Mouse (Mus musculus) testis, postnatal 14 days (tissue): ENCODE results near the gene Ap4s1.
"Not testable (repeated sequence)": the region's sequence is repeated elsewhere in the genome, so short reads cannot be mapped to it uniquely, and the experiment has no call there.

Experiments
- DNase-seq: peaks from one replicate; pipeline ENCODE4 v3.0.0; 2021; ENCODE audit warnings: low spot score

Ap4s1 gene

GRCm38 (mm10) chr12:51690893-51691844 lies at the start of gene Ap4s1:
Gene Ap4s1, plus strand, starts transcription at chr12:51691033.
- DNase-seq = peak; percentile 86

GRCm38 (mm10) chr12:51641871-51642270 lies 49.0 kb upstream of the Ap4s1 start:
- no peak for DNase-seq

DNA sequence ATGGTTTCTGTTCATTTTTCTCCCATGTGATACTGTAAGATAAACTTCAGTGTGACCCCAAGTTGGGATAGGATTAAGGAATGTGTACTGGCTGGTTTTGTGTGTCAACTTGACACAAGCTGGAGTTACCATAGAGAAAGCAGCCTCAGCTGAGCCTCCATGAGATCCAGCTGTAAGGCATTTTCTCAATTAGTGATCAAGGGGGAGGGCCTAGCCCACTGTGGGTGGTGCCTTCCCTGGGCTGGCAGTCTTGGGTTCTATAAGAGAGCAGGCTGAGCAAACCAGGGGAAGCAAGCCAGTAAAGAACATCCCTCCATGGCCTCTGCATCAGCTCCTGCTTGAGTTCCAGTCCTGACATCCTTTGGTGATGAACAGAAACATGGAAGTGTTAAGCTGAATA lies 41.4 kb upstream of the Ap4s1 start:
- DNase-seq = not testable (repeated sequence)

DNA sequence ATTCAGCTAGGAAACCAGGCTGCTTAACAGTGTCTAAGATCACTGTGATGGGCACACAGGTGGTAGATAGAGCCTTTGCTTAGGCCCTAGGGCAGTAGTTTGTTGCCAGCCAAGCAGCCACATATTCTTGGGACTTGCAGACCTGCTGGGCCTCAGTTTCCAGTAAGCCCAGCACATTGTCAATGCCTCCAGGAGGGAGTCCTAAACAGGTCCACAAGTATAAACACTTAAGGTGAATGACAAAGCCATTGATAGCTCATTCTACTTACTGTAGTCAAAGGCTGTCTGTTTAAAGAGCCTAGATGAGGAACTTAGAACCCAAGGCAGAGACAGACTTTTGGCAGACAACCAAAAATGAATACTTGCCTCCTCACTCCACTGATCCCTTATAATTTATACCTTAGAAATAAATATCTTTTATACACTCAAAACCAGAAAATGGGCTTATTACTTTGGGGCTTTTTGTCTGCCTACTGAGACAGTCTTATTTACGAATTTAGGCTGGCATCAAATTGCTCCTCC lies 34.8 kb upstream of the Ap4s1 start:
- no peak for DNase-seq

- DNase-seq = no peak
Measured at GRCm38 (mm10) chr12:51663011-51663410, 27.8 kb upstream of the Ap4s1 start.

DNA sequence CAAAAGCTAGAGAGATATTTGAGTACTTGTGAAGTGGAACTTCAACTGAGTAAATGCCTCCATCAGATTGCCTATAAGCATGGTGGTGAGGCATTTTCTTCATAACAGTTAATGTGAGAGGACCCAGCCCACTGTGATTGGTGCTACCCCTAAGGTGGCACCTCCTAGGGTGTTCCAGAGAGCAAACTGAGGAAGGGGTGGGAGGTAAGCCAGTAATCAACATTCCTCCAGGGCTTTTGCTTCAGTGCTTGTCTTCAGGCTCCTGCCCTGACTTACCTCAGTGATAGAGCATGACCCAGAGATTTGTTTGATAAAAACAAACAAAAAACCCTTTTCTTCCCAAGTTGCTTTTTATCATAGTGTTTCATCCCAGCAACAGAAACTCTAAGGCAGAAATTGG lies 26.9 kb upstream of the Ap4s1 start:
- no peak for DNase-seq

- DNase-seq = no peak
Measured at GRCm38 (mm10) chr12:51666708-51667430, 24.0 kb upstream of the Ap4s1 start.

- no peak for DNase-seq
Measured at GRCm38 (mm10) chr12:51671231-51671891, 19.5 kb upstream of the Ap4s1 start.

- DNase-seq = no peak
Measured at GRCm38 (mm10) chr12:51673270-51673669, 17.6 kb upstream of the Ap4s1 start.

GRCm38 (mm10) chr12:51676442-51676841 lies 14.4 kb upstream of the Ap4s1 start:
- no peak for DNase-seq

DNA sequence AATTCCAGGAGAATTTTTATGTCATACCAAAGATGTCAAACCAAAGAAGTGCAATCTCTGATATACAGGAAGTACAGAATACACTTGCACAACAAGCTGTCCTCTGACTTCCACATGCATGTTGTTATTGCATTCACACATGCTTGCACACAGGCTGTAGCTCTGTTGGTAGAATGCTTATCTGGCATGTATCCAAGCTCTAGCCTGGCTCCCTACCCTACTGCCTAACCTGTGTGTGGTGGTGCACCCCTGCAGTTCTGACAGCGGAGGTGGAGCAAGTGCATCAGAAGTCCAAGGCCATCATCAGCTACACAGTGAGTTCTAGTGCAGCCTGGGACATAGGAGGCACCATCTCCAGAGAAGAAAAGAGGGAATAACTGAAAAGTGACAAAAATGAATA lies 12.0 kb upstream of the Ap4s1 start:
- DNase-seq = no peak

GRCm38 (mm10) chr12:51688546-51688945 lies 2.3 kb upstream of the Ap4s1 start:
- DNase-seq = no peak

DNA sequence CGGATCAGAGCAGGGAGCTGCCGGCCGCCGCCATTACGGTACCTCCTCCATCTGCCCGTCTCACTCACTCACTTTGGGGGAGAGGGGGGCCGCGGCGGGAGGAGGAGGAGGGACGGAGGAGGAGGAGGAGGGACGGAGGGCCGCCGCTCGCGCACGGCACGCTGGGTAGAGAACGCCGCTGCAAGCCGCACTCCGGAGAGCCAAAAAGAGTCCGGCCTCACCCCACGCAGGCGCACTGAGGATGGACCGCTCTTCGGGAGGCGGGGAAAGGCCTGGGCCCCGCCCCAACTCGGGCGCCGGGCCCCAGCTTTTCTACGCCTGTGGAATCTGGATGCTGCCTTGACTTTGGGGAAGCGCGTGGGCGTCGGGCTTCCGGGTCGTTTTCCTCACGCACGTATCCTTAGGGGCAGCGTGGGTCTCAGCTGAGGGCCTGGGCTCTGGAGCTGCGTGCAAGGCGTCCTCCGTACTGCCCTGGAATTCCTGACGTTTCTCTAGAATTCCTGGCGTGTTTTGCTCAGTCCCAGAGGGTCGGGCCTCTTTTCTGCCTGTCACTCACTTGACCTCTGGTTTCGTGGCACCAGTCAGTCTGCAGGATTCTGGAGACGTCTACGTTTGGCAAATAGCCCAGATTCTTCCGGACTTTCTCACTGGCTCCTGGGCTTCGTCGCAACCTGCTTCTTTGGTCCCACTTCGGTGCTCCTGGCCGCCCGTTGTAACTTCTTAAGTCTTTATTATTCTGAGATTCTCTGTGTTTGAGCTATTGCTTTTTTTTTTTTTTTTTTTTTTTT lies 1.2 kb downstream of the Ap4s1 start, which contains the start of gene Strn3:
Strn3 (minus strand) TSS at position 53 of the 788 bp plus-strand sequence.
- peak; percentile 98 for DNase-seq

GRCm38 (mm10) chr12:51692870-51693269 lies 2.0 kb downstream of the Ap4s1 start:
- DNase-seq = not testable (repeated sequence)

- DNase-seq = no peak
Measured at GRCm38 (mm10) chr12:51693419-51693818, 2.6 kb downstream of the Ap4s1 start.

- no peak for DNase-seq
Measured at GRCm38 (mm10) chr12:51694096-51694495, 3.3 kb downstream of the Ap4s1 start.

- no peak for DNase-seq
Measured at GRCm38 (mm10) chr12:51694966-51695365, 4.1 kb downstream of the Ap4s1 start.

DNA sequence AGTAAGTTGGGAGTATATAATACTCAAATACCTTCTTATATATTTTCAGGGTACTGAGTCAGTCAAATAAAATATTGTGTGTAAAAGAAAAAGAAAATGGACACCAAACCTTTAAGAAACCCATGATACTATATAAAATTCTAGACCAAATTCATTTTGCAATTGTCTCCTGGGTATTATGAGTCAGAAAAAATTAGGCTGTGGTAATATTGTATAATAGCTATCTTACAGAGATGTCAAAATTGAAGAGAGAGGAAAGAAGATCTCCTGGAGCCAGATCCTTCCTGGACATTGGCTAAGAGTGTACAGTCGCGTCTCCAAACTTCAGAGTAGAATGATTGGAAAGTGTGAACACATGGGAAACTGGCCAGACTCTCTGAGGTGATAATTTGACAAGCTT lies 5.3 kb downstream of the Ap4s1 start:
- DNase-seq = no peak

DNA sequence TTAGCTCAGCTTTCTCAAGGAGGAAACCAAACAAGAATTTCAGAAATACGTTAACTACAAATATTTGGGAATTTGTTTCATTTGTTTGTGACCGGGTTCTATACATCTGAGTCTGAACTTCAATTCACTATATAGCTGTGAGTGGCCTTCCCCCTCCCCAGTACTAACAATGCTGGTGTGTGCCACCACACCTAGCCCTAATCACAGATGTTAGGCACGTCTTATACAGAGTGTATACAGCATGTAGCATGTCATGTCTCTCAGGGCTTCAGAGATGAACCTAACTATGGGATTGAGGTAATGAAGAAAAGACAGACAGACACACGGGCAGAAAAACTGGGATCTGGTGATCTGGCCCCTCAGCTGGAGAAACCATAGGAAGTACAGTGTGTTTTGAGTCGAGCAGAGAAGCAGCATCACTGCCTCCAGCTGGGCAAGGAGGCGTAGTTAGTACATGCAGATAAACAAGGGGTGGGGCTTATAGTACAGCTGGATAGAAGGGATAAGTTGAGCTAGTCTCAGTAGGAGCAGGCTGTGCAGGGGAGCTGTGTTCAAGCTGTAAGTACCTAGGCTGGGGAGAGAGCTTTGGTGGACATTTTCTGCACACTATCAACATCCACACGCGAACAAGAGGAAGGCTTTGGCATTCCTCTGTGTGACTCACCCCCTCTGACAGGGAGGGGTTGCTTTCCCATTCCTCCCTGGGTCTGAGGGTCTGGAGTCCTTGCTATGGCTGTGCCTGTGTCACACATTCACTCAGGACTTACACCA lies 9.0 kb downstream of the Ap4s1 start:
- DNase-seq = no peak

GRCm38 (mm10) chr12:51701723-51702122 lies 10.9 kb downstream of the Ap4s1 start:
- DNase-seq = no peak

DNA sequence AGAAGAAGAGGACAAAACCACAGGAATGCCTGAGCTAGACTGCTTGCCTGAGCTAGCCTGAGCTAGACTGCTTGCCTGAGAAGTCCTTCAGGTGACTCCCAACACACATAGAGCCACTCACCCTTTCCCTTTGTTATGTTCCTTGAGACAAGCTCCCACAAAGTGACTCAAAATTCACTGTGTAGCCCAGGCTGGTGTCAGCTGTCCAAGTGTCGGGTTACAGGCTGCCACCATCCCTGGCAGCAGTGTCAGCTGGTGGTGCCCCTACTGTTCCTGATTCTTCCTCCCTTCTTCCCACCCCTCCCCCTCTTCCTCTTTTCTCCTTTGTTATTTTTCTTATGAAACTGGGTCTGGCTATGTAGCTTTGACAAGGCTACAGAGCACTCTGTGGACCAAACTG lies 13.0 kb downstream of the Ap4s1 start:
- no peak for DNase-seq
